Mouse (Mus musculus) testis, adult 10 weeks (tissue): ENCODE results near the gene Slc37a4. TPM values are rescaled to one million over a fixed set of nuclear protein-coding genes. Genes with fewer than 3 reads are reported as not detected.

Experiments
- polyA plus RNA-seq: library from polyadenylated mRNA; stranded (reverse); fragments of 350-450 nt; fragmentation: Illumina TruSeq; extraction: RNeasy Lipid Tissue Mini Kit (QIAGEN cat#74804); gene quantifications from one replicate; pipeline ENCODE4 v1.2.3, GENCODE M21; 2014; ENCODE audit warnings: low read depth, low replicate concordance

The Slc37a4 gene
- 1.4 TPM for polyA plus RNA-seq

DNA sequence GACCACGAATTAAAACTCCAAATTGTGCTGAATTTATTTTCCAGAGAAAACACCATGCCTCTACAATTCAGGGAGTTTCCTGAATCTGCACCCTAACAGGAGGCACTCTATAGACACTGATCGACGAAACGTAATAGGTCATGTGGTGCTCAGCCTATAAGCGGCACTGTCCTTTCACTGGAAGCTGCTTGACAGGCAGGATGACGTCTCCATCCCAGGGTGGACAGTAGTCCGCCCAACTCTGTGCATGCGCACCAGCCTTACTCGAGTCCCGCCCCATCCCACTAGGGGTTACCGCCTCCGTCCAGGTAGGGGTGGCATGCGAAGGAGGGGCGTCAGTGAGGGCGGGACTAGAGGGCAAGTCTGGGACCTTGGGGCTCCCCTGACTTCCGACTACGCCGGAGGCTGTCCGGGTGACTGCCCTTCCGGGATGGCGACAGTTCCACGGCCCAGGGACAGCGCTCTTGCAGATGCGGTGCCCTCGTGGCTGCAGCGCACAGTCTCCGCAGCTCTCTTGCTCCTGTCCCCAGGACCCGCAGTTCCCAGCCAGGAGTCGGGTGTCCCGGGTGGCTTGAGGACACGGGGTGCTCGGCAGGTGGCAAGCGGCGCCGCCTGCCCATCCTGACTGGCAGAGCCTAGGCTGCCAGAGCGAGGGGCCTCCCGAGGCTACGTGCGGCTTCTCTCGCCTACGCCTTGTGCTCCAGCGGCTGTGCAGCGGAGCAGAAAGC is at the start of gene Slc37a4:
Slc37a4 (plus strand) TSS at position 169 of the 728 bp plus-strand sequence.

DNA sequence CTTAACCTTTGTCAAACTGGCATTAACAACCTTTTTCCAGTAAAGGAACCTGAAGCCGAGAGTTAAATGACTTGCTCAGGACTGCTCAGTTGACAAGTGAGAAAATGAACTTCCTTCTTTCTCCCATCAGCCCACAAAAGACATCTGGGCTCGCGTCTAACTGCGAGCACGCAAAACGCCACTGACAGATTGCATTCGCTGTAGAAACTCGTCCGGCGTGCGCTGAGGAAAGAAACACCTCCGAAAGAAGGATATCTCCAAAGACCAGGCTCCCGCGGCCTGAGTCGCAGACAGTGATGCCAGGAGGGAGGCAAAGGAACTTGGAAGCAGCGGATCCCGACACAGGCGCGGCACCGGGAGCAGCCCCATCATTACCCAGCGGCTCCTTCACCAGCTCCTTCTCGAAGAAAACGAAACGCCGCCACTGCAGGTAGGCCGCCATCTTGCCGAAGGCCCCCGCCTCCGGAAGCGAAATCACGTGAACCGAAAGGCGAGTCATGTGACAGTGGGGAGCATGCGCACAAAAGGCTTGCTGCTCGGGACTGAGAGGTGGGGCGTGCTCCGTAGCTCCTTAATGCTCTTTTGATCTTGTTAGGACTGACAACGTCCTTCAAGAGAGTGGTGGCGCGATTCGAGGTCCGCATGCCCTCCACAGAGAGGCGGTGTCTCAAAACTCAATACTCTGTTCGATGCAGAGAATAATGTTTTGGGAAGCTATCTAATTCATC is 35.3 kb upstream of the Slc37a4 start, which contains the start of gene Vps11:
Vps11 (minus strand) TSS at position 481 of the 728 bp plus-strand sequence.

DNA sequence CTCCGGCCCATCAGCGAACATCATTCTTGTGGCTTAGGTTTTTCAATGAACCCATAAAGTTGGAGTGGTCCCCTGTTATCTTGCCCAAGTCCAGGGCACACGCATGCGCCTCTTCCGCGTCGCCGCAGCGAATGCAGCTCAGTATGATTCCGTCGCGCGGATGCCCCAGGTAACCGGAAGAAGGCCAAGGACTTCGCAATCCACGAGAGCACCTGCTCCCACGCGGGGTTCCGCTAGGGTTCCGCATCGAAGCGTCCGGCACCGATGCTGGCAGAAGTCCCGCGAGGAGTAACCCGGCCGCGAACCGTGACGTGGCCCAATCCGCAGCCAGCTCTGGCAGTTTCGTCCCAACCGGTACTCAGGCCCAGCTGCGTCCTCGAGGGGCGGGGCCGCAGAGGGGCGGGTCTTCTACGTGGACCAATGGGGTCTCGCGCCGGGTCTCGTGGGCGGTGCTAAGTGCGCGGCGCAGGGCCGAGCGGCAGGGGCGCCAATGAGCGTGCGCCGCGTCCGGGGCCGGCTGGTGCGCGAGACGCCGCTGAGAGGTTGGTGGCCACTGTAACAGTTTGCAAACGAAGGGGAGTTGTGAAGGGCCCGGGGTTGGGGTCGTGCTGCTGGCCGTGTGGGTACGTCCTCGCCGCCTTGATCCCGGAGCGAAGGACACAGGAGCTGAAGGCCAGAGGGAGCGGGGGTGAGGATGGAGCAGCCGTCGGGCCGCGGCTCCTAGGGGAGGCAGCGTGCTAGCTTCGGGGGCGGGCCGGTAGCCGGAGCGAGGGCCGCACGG is 17.4 kb upstream of the Slc37a4 start, which contains the start of gene Hyou1:
Hyou1 (plus strand) TSS at position 437 of the 781 bp plus-strand sequence.

DNA sequence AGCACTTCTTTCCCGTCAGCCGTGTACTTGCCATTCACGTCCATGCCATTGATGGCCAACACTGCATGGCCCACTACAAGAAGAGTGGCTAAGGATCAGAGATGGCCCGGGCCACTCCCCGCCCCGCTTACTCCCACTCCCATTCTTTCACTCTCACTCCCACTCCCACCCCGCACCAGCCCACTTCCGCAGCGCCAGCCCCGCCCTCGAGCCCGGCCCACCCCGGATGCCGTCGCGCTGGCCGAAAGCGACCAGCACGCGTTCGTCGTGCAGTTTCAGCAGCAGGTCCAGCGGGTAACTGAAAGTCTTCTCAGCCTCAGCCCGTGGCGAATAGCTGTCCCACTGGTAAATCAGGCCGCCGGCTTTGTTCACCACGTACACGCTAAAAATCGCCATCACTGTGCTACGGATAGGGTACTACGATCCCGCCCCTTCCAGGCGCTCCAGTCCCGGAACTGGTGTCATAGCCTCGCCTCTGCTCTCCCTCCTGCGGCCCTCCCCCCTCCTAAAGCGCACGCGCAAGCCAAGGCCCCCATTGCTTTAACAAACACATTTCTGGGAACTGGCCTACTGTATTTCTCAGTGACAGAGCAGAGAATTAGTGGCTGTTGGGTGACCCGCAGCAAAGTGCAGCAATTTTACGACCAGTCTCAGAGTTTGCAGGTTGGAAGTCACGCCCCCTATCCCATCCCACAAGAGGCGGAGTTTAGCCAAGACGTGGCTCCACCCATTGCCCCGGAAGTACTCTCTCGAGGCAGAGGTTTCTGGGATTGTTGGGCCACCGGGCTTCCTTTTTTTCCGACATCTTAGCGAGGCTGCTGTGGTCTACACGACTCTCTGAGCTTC is 10.5 kb downstream of the Slc37a4 start, which contains the start of the genes Rps25 and Trappc4:
Rps25 (plus strand) TSS at position 234 of the 846 bp plus-strand sequence.
Trappc4 (minus strand) TSS at position 695 of the 846 bp plus-strand sequence.

DNA sequence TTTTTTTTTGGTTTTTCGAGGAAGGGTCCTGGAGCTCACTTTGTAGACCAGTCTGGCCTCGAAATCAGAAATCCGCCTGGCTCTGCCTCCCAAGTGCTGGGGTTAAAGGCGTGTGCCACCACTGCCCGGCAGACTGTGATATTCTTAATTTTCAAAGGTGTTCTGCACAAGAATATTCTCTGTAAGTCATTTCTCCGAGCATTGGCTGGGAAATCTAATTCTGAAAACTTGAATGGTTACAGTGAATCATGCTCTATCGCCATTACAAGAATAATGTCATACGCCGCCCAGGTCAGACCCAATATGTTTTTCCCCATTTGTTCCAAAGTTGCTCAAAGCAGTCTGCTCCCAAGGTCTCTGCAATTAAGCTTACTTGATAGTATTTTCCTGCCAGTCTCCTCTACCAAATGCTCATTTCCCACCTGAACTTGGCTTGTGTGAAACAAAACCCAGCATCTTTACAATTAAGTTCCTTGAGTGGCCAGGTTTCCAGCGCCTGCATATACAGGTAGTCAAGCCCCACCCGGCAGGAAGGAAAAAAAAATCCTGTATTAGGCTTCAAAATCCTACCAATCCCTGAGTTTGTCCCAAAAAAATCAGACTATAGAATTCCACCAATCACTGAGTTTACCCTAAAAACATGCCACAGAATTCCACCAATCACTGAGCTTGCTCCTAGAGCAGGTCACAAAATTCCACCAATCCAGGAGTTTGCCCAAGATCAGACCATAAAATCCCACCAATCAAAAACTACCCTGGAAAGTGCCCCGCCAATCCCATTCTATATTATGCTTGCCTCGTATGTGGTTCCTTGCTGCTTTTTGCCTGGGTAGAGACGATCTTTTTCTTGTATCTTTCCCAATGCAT is 22.1 kb downstream of the Slc37a4 start, which contains the start of gene Ccdc84:
Ccdc84 (minus strand) TSS at position 51 of the 867 bp plus-strand sequence.

DNA sequence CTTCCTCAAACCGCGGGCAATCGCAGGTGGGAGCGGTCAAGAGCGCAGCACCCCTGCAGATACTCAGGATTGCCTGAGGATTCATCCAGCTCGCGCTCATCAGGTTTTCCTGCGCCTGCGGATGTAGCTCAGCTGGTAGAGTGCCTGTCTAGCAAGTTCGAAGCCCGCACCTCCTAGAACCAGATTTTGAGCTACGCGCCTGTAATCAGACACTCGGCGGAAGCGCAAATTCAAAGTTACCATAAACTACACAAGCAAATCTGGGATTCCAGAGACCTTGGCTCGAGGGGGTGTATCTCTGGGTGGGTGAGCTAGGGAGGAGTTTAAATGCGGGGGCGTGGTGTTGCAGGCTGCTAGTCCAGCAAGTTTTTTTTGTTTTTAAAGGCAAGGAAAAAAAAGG is 44.3 kb downstream of the Slc37a4 start, which contains the start of gene Foxr1:
Foxr1 (minus strand) TSS at position 176 of the 400 bp plus-strand sequence.

Other genes starting within 250 kb of the Slc37a4 start
- gene Cbl, start 162.8 kb upstream of the Slc37a4 start, polyA plus RNA-seq, result 55.7 TPM
- 0.28 TPM for gene Ccdc153, start 156.2 kb upstream of the Slc37a4 start, polyA plus RNA-seq
- gene Pdzd3, start 145.4 kb upstream of the Slc37a4 start, polyA plus RNA-seq, result not detected
- not detected for gene Nlrx1, start 128.3 kb upstream of the Slc37a4 start, polyA plus RNA-seq
- gene Abcg4, start 108.2 kb upstream of the Slc37a4 start, polyA plus RNA-seq, result not detected
- gene Hinfp, start 91.2 kb upstream of the Slc37a4 start, polyA plus RNA-seq, result 8.5 TPM
- 0.56 TPM for gene C2cd2l, start 76.6 kb upstream of the Slc37a4 start, polyA plus RNA-seq
- 1.9 TPM for gene Dpagt1, start 70.8 kb upstream of the Slc37a4 start, polyA plus RNA-seq
- gene H2afx, start 62.2 kb upstream of the Slc37a4 start, polyA plus RNA-seq, result 7.2 TPM
- 12.6 TPM for gene Hmbs, start 52.6 kb upstream of the Slc37a4 start, polyA plus RNA-seq
- gene Vps11, start 35.2 kb upstream of the Slc37a4 start, polyA plus RNA-seq, result 7.6 TPM
- gene Hyou1, start 17.4 kb upstream of the Slc37a4 start, polyA plus RNA-seq, result 30.7 TPM
- gene Rps25, start 10.3 kb downstream of the Slc37a4 start, polyA plus RNA-seq, result 518 TPM
- gene Trappc4, start 10.7 kb downstream of the Slc37a4 start, polyA plus RNA-seq, result 43.6 TPM
- 6.5 TPM for gene Ccdc84, start 21.7 kb downstream of the Slc37a4 start, polyA plus RNA-seq
- 1.3 TPM for gene Foxr1, start 44.3 kb downstream of the Slc37a4 start, polyA plus RNA-seq
- gene Upk2, start 58.1 kb downstream of the Slc37a4 start, polyA plus RNA-seq, result not detected
- gene Bcl9l, start 86.0 kb downstream of the Slc37a4 start, polyA plus RNA-seq, result 0.39 TPM
- gene Cxcr5, start 165.0 kb downstream of the Slc37a4 start, polyA plus RNA-seq, result 13.8 TPM
- gene Ddx6, start 208.0 kb downstream of the Slc37a4 start, polyA plus RNA-seq, result 68.4 TPM